Mouse (Mus musculus) midbrain, embryonic 14.5 days (tissue): ENCODE results near the gene Hist1h2br. TPM values are rescaled to one million over a fixed set of nuclear protein-coding genes. Genes with fewer than 3 reads are reported as not detected.
"Not testable (repeated sequence)": the region's sequence is repeated elsewhere in the genome, so short reads cannot be mapped to it uniquely, and the experiment has no call there.

Experiments
- ATAC-seq: fragments of 200-750 bp; cut with Nextera tagmentation; 2 replicates; pipeline ENCODE4 v1.8.0; 2017; ENCODE audit warnings: moderate number of reproducible peaks, moderate library complexity; ENCODE audit not compliant: low FRiP score, low TSS enrichment
- DNase-seq: peaks from one replicate; pipeline ENCODE4 v3.0.0-alpha.2; 2015
- H3K27ac ChIP-seq: fragments of 300-500 bp; sonication (generic); replicated peaks from 2 replicates; pipeline ENCODE4 v1.5.1; 2014; ENCODE audit warnings: mild to moderate bottlenecking, low read depth, low read length, moderate library complexity
- H3K27me3 ChIP-seq: fragments of 300-500 bp; sonication (generic); 2 replicates; pipeline ENCODE4 v1.6.1; 2014; ENCODE audit warnings: low read length, control low read depth, mixed read lengths; ENCODE audit not compliant: control insufficient read depth, insufficient read depth
- H3K36me3 ChIP-seq: fragments of 300-500 bp; sonication (generic); 2 replicates; pipeline ENCODE4 v1.6.1; 2014; ENCODE audit warnings: low read length, control low read depth; ENCODE audit not compliant: control insufficient read depth, insufficient read depth
- H3K4me1 ChIP-seq: fragments of 300-500 bp; sonication (generic); 2 replicates; pipeline ENCODE4 v1.6.1; 2014; ENCODE audit warnings: mild to moderate bottlenecking, antibody characterized with exemption, low read length, control low read depth; ENCODE audit not compliant: control insufficient read depth, insufficient read depth
- H3K4me2 ChIP-seq: fragments of 300-500 bp; sonication (generic); 2 replicates; pipeline ENCODE4 v1.6.1; 2014; ENCODE audit warnings: mild to moderate bottlenecking, low read length, moderate library complexity
- H3K4me3 ChIP-seq: fragments of 300-500 bp; sonication (generic); replicated peaks from 2 replicates; pipeline ENCODE4 v1.5.1; 2014; ENCODE audit warnings: low read depth, low read length
- H3K9ac ChIP-seq: fragments of 300-500 bp; sonication (generic); replicated peaks from 2 replicates; pipeline ENCODE4 v1.6.1; 2014; ENCODE audit warnings: mild to moderate bottlenecking, low read length, moderate library complexity
- H3K9me3 ChIP-seq: fragments of 300-500 bp; sonication (generic); 2 replicates; pipeline ENCODE4 v1.6.1; 2016; ENCODE audit warnings: low read length, control low read depth, mixed read lengths; ENCODE audit not compliant: control insufficient read depth
- WGBS: fragments of 180-500 bp; shearing (Covaris S2); extraction: QIAGEN DNeasy Blood & Tissue Kit; methylation state at CpG from one replicate; pipeline ENCODE4 v1.1.7; 2014; 5-methylcytosine and 5-hydroxymethylcytosine counted together
- polyA plus RNA-seq: library from polyadenylated mRNA; unstranded; fragments of >200 nt; fragmentation: Nextera tagmentation; extraction: Ambion mirVana; gene quantifications from 2 replicates; pipeline ENCODE4 v1.2.1, GENCODE M21; 2014

Gene Hist1h2br
- polyA plus RNA-seq: 4.0 and 4.1 TPM in 2 replicates

DNA sequence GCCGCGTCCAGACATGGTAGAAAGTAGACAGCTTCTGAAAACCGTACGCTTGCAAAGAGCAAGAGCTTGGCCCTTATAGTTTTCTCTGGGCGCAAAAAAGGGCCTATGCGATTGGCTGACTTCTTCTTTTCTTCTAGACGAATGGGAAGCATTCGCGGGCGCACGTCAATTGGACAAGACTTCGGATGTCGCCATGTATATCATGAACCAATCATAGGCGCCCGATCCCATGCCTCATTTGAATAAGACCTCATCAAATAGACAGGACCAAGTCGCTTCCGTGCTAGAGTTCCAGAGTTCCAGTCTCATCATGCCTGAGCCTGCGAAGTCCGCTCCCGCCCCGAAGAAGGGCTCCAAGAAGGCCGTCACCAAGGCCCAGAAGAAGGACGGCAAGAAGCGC, at the start of gene Hist1h2br, which contains the start of gene Hist1h2ap:
Gene Hist1h2br, plus strand, starts transcription at position 283 of the 400 bp plus-strand sequence.
Gene Hist1h2ap, minus strand, starts transcription at position 47 of the 400 bp plus-strand sequence.
- H3K27ac ChIP-seq, H3K9me3 ChIP-seq, H3K36me3 ChIP-seq, H3K9ac ChIP-seq, H3K4me1 ChIP-seq, DNase-seq, H3K4me3 ChIP-seq, H3K27me3 ChIP-seq, H3K4me2 ChIP-seq: not testable (repeated sequence)
- peak; percentile 95 for ATAC-seq
- WGBS: no CpG with 5 or more reads among the region's 24 CpGs

DNA sequence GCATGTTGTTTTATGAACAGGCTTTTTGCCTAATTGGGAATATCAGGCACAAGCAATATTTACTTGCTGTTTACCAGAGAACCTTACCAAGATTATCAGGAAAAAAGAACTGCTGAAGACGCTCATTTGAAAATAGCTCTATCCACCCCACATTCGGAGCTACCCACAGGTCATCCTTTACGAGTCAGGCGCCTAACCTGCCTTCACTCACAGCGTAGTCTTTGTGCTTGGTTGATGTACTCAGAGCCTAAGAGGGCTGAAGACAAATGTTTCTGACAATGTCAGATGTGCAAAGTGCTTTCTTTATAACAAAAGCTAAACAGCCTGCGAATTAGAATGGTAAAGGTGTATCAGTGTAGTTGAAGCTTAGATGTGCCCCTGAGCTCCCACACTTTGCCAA, 49.2 kb upstream of the Hist1h2br start:
- 15% methylated on average over 6 of the region's 6 CpGs for WGBS
- H3K4me2 ChIP-seq: peak overlapping the region; percentile 75
- no peak overlapping the region for H3K9ac ChIP-seq
- H3K4me1 ChIP-seq: peaks cover 28% of the 10 kb centered on the region
- H3K9me3 ChIP-seq: no peaks in the 10 kb centered on the region
- no peak overlapping the region for H3K4me3 ChIP-seq
- H3K27ac ChIP-seq: peak overlapping the region; percentile 49
- ATAC-seq (no peak), DNase-seq (no peak)
- H3K36me3 ChIP-seq: no peaks in the 10 kb centered on the region
- H3K27me3 ChIP-seq: no peaks in the 10 kb centered on the region

- peak overlapping the region; percentile 33 for H3K4me3 ChIP-seq
- H3K9ac ChIP-seq: no peak overlapping the region; the same call in 1 of the 2 replicates
- H3K27ac ChIP-seq: peak overlapping the region; percentile 77
- H3K4me2 ChIP-seq: peak overlapping the region; percentile 60
- H3K9me3 ChIP-seq: no peaks in the 10 kb centered on the region
- peak; percentile 33 for DNase-seq
- peaks cover 19% of the 10 kb centered on the region for H3K4me1 ChIP-seq
- 2% methylated on average over 8 of the region's 8 CpGs for WGBS
- H3K36me3 ChIP-seq: no peaks in the 10 kb centered on the region
- no peaks in the 10 kb centered on the region for H3K27me3 ChIP-seq
- ATAC-seq: no peak
Measured at GRCm38 (mm10) chr13:21786189-21786898, 47.2 kb upstream of the Hist1h2br start.

- H3K4me3 ChIP-seq: peak within 1 kb of the TSS; percentile 33
- H3K36me3 ChIP-seq, H3K27me3 ChIP-seq, H3K9me3 ChIP-seq: not testable (repeated sequence)
- ATAC-seq (peak; percentile 95), DNase-seq (peak; percentile 98)
- 0% methylated on average over 37 of the region's 63 CpGs for WGBS
- peak within 1 kb of the TSS; percentile 12; the same call in 1 of the 2 replicates for H3K9ac ChIP-seq
- H3K4me1 ChIP-seq: peaks cover 19% of the 10 kb centered on the region
- H3K4me2 ChIP-seq: peak within 1 kb of the TSS; percentile 60
- peak within 1 kb of the TSS; percentile 77 for H3K27ac ChIP-seq
Measured at GRCm38 (mm10) chr13:21786899-21787629, 46.5 kb upstream of the Hist1h2br start, which contains the start of the genes Hist1h2an and Hist1h2bp. Gene Hist1h2an (minus strand): TSS chr13:21787218. Gene Hist1h2bp (plus strand): TSS chr13:21787461.

DNA sequence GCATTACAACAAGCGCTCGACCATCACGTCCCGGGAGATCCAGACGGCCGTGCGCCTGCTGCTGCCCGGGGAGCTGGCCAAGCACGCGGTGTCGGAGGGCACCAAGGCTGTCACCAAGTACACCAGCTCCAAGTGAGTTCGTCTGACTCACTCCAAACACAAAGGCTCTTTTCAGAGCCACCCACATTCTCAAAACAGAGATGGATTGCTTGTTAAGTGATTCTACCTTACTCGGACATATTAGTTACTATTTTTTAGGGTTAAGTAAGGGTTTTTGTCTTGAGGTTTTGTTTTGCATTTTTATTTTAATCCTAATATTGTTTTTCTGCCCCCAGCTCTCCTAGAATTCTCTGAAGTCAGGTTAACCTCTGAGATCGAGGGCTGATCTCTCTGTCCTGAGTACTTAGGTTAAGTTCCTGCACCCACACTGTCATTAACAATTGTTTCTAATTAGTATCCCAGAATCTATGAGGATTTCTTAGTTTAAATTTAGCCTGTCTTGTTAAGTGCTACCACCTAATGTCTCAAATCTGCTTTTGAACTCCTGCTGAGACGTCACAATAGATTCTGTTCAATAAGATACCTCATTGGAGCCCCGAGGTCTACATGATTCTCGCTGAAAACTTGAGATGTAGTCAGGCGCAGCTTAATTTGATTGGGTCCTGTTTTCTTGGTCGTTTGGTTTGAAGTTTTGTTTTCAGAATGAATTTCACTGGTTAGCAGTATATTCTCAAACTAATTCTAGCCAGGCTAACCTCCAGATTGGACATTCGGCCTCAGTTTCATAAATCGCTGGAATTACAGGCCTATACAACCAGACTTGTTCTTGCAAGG, 45.6 kb upstream of the Hist1h2br start:
- H3K9ac ChIP-seq: 0 out of 2 replicates have a peak overlapping the region, but pooled peaks have one; percentile 12
- ATAC-seq: peak; percentile 2; the same call in 1 of the 2 replicates
- peak; percentile 29 for DNase-seq

DNA sequence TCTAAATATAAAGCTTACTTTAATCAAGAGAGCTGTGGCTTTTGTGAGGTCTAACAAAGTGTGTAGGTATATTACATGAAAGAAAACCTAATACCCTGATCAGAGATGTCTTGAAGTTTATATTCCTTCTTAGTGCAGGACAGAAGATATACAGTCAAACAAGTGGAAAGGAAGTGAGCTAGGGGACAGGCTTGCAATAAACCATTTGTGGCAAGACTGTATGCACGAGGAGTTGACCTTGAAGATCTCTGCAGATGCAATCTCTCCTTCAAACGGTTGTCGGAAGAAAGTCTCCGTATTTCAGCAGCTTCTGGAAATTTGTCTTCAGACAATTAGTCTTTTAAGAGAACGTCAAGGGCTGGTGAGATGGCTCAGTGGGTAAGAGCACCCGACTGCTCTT, 43.6 kb upstream of the Hist1h2br start:
- Histone ChIP-seq H3K9me3 (no peaks in the 10 kb centered on the region), H3K36me3 (no peaks in the 10 kb centered on the region), H3K4me3 (no peak overlapping the region), H3K4me2 (no peak overlapping the region), H3K27me3 (no peaks in the 10 kb centered on the region), H3K27ac (no peak overlapping the region), H3K9ac (no peak overlapping the region), H3K4me1 (peaks cover 8% of the 10 kb centered on the region)
- ATAC-seq (no peak), DNase-seq (no peak)
- 66% methylated on average over 6 of the region's 6 CpGs for WGBS

More for the DNA sequence above, 45.6 kb upstream of the Hist1h2br start:
- Histone ChIP-seq H3K36me3 (no peaks in the 10 kb centered on the region), H3K9me3 (no peaks in the 10 kb centered on the region), H3K4me3 (peak overlapping the region; percentile 33), H3K27me3 (no peaks in the 10 kb centered on the region), H3K27ac (peak overlapping the region; percentile 55), H3K4me2 (peak overlapping the region; percentile 60), H3K4me1 (peaks cover 14% of the 10 kb centered on the region)
- 10% methylated on average over 13 of the region's 21 CpGs for WGBS

GRCm38 (mm10) chr13:21790601-21791283, 42.8 kb upstream of the Hist1h2br start:
- no peak overlapping the region for H3K4me3 ChIP-seq
- no peak overlapping the region for H3K9ac ChIP-seq

GRCm38 (mm10) chr13:21795584-21795983, 38.0 kb upstream of the Hist1h2br start:
- no peaks in the 10 kb centered on the region for H3K27me3 ChIP-seq
- H3K4me2 ChIP-seq: no peak overlapping the region
- H3K27ac ChIP-seq: no peak overlapping the region
- no peaks in the 10 kb centered on the region for H3K36me3 ChIP-seq
- H3K9ac ChIP-seq: no peak overlapping the region
- DNase-seq (no peak), ATAC-seq (no peak)
- H3K4me1 ChIP-seq: no peaks in the 10 kb centered on the region
- H3K4me3 ChIP-seq: no peak overlapping the region
- 92% methylated on average over 7 of the region's 7 CpGs for WGBS
- no peaks in the 10 kb centered on the region for H3K9me3 ChIP-seq

More at GRCm38 (mm10) chr13:21790601-21791283, 42.8 kb upstream of the Hist1h2br start:
- no peaks in the 10 kb centered on the region for H3K9me3 ChIP-seq
- peak; percentile 14 for DNase-seq
- H3K4me1 ChIP-seq: peaks cover 8% of the 10 kb centered on the region
- H3K4me2 ChIP-seq: peak overlapping the region; percentile 33; the same call in 1 of the 2 replicates
- 9% methylated on average over 18 of the region's 18 CpGs for WGBS
- H3K36me3 ChIP-seq: no peaks in the 10 kb centered on the region
- no peak for ATAC-seq
- H3K27ac ChIP-seq: no peak overlapping the region
- H3K27me3 ChIP-seq: no peaks in the 10 kb centered on the region
